Mouse (Mus musculus): ENCODE results near the gene 4933427D14Rik.

DNA sequence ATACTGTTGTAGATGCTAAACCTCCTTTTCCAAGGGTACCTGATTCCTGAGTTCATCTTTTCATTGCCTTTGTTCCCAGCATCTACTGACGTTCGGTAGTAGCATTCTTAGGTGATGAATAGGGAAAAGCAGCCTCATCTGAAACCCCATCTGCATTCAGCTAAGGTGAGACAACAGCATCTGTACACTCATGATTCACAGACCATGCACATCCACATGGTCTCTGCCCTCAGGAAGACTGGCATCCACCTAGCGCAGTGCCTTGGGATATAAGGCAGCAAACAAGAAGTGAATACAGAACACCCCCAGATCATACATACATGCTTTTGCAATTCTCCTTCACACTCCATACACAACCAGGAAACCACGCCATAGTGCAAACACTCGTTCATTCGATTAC is 32.5 kb downstream of the 4933427D14Rik start:
- no peak for TF ChIP-seq CTCF (IDR thresholded peaks at IDR 0.05; ENCODE audit: low read depth, low read length)
- TF ChIP-seq POLR2A (IDR thresholded peaks at IDR 0.05; ENCODE audit: insufficient read depth, low read length), result no peak

Measured in ES-Bruce4 (cell line).